Mouse (Mus musculus): ENCODE data around the gene Lat. TPM values are rescaled to one million over a fixed set of nuclear protein-coding genes. Genes with fewer than 3 reads are reported as not detected.

Gene Lat
- polyA plus RNA-seq, 1 experiment from 2014 or later: 4.3 TPM

- no peaks in the 10 kb centered on the region for H3K9me3 ChIP-seq (replicated peaks)
- peak overlapping the region; percentile 4; the same call in 1 of the 2 replicates for H3K4me2 ChIP-seq
- H3K4me3 ChIP-seq: no peak overlapping the region
- no peak for ATAC-seq (replicated peaks; ENCODE audit: insufficient number of reproducible peaks, insufficient read depth, low FRiP score, low read depth)
- 80% methylated on average over 10 of the region's 10 CpGs for WGBS
- H3K9ac ChIP-seq: no peak overlapping the region
- H3K27me3 ChIP-seq: no peaks in the 10 kb centered on the region
- H3K36me3 ChIP-seq: peaks cover 22% of the 10 kb centered on the region
- H3K4me1 ChIP-seq (replicated peaks): no peaks in the 10 kb centered on the region
- no peak overlapping the region for H3K27ac ChIP-seq
These were observed 1.7 kb downstream of the Lat start for GRCm38 (mm10) chr7:126367636-126368035.

GRCm38 (mm10) chr7:126363038-126363437, 6.3 kb downstream of the Lat start:
- Histone ChIP-seq H3K27ac (no peak overlapping the region), H3K4me2 (no peak overlapping the region), H3K4me3 (no peak overlapping the region), H3K4me1 (replicated peaks) (no peaks in the 10 kb centered on the region), H3K9me3 (replicated peaks) (no peaks in the 10 kb centered on the region), H3K27me3 (no peaks in the 10 kb centered on the region), H3K9ac (no peak overlapping the region), H3K36me3 (no peaks in the 10 kb centered on the region)
- ATAC-seq (replicated peaks; ENCODE audit: insufficient number of reproducible peaks, insufficient read depth, low FRiP score, low read depth): no peak
- 73% methylated on average over 6 of the region's 6 CpGs for WGBS

- Histone ChIP-seq H3K4me1 (replicated peaks) (peaks cover 14% of the 10 kb centered on the region; the same call in 1 of the 2 replicates), H3K9me3 (replicated peaks) (no peaks in the 10 kb centered on the region), H3K36me3 (no peaks in the 10 kb centered on the region), H3K9ac (no peak overlapping the region), H3K4me2 (no peak overlapping the region), H3K27me3 (no peaks in the 10 kb centered on the region), H3K4me3 (no peak overlapping the region), H3K27ac (no peak overlapping the region)
- ATAC-seq (replicated peaks; ENCODE audit: insufficient number of reproducible peaks, insufficient read depth, low FRiP score, low read depth): no peak
- WGBS: 55% methylated on average over 13 of the region's 13 CpGs
These were observed 10.3 kb downstream of the Lat start for GRCm38 (mm10) chr7:126359049-126359448.

- Histone ChIP-seq H3K9me3 (replicated peaks) (no peaks in the 10 kb centered on the region), H3K4me1 (replicated peaks) (peaks cover 14% of the 10 kb centered on the region; the same call in 1 of the 2 replicates), H3K4me2 (no peak overlapping the region), H3K27me3 (no peaks in the 10 kb centered on the region), H3K4me3 (no peak overlapping the region), H3K9ac (no peak overlapping the region), H3K36me3 (no peaks in the 10 kb centered on the region), H3K27ac (no peak overlapping the region)
- 90% methylated on average over 9 of the region's 9 CpGs for WGBS
- no peak for ATAC-seq (replicated peaks; ENCODE audit: insufficient number of reproducible peaks, insufficient read depth, low FRiP score, low read depth)
These were observed 11.0 kb downstream of the Lat start for GRCm38 (mm10) chr7:126358413-126358812.

GRCm38 (mm10) chr7:126357838-126358237, 11.5 kb downstream of the Lat start:
- Histone ChIP-seq H3K4me3 (no peak overlapping the region), H3K4me1 (replicated peaks) (peaks cover 14% of the 10 kb centered on the region; the same call in 1 of the 2 replicates), H3K9ac (no peak overlapping the region), H3K27me3 (no peaks in the 10 kb centered on the region), H3K27ac (no peak overlapping the region), H3K36me3 (no peaks in the 10 kb centered on the region), H3K9me3 (replicated peaks) (no peaks in the 10 kb centered on the region), H3K4me2 (no peak overlapping the region)
- no peak for ATAC-seq (replicated peaks; ENCODE audit: insufficient number of reproducible peaks, insufficient read depth, low FRiP score, low read depth)
- 84% methylated on average over 6 of the region's 6 CpGs for WGBS

GRCm38 (mm10) chr7:126356793-126357591, 12.4 kb downstream of the Lat start:
- Histone ChIP-seq H3K9me3 (replicated peaks) (no peaks in the 10 kb centered on the region), H3K27me3 (no peaks in the 10 kb centered on the region), H3K9ac (no peak overlapping the region), H3K4me3 (no peak overlapping the region), H3K27ac (no peak overlapping the region), H3K4me1 (replicated peaks) (peaks cover 14% of the 10 kb centered on the region; the same call in 1 of the 2 replicates), H3K36me3 (no peaks in the 10 kb centered on the region), H3K4me2 (no peak overlapping the region)
- no peak for ATAC-seq (replicated peaks; ENCODE audit: insufficient number of reproducible peaks, insufficient read depth, low FRiP score, low read depth)
- WGBS: 48% methylated on average over 7 of the region's 7 CpGs

GRCm38 (mm10) chr7:126355847-126356597, 13.3 kb downstream of the Lat start:
- no peak overlapping the region for H3K4me2 ChIP-seq
- no peaks in the 10 kb centered on the region for H3K9me3 ChIP-seq (replicated peaks)
- no peaks in the 10 kb centered on the region for H3K36me3 ChIP-seq
- peaks cover 14% of the 10 kb centered on the region; the same call in 1 of the 2 replicates for H3K4me1 ChIP-seq (replicated peaks)
- H3K4me3 ChIP-seq: no peak overlapping the region
- no peak overlapping the region for H3K9ac ChIP-seq
- 49% methylated on average over 5 of the region's 5 CpGs for WGBS
- H3K27me3 ChIP-seq: no peaks in the 10 kb centered on the region
- no peak for ATAC-seq (replicated peaks; ENCODE audit: insufficient number of reproducible peaks, insufficient read depth, low FRiP score, low read depth)
- no peak overlapping the region for H3K27ac ChIP-seq

GRCm38 (mm10) chr7:126354738-126355614, 14.4 kb downstream of the Lat start:
- Histone ChIP-seq H3K9me3 (replicated peaks) (no peaks in the 10 kb centered on the region), H3K4me3 (no peak overlapping the region), H3K36me3 (no peaks in the 10 kb centered on the region), H3K27me3 (no peaks in the 10 kb centered on the region), H3K27ac (no peak overlapping the region), H3K4me2 (no peak overlapping the region), H3K9ac (no peak overlapping the region), H3K4me1 (replicated peaks) (peaks cover 14% of the 10 kb centered on the region; the same call in 1 of the 2 replicates)
- 43% methylated on average over 14 of the region's 14 CpGs for WGBS
- no peak for ATAC-seq (replicated peaks; ENCODE audit: insufficient number of reproducible peaks, insufficient read depth, low FRiP score, low read depth)

- no peak overlapping the region for H3K27ac ChIP-seq
- no peak overlapping the region for H3K4me2 ChIP-seq
- H3K4me3 ChIP-seq: no peak overlapping the region
- H3K9ac ChIP-seq: no peak overlapping the region
- H3K9me3 ChIP-seq (replicated peaks): no peaks in the 10 kb centered on the region
- H3K36me3 ChIP-seq: no peaks in the 10 kb centered on the region
- WGBS: 66% methylated on average over 3 of the region's 3 CpGs
- H3K27me3 ChIP-seq: no peaks in the 10 kb centered on the region
- no peak for ATAC-seq (replicated peaks; ENCODE audit: insufficient number of reproducible peaks, insufficient read depth, low FRiP score, low read depth)
- peaks cover 14% of the 10 kb centered on the region; the same call in 1 of the 2 replicates for H3K4me1 ChIP-seq (replicated peaks)
These were observed 15.4 kb downstream of the Lat start for GRCm38 (mm10) chr7:126353994-126354365.

GRCm38 (mm10) chr7:126353251-126353993, 15.9 kb downstream of the Lat start:
- Histone ChIP-seq H3K36me3 (no peaks in the 10 kb centered on the region), H3K9me3 (replicated peaks) (no peaks in the 10 kb centered on the region), H3K27me3 (no peaks in the 10 kb centered on the region), H3K4me1 (replicated peaks) (peaks cover 14% of the 10 kb centered on the region; the same call in 1 of the 2 replicates), H3K4me2 (no peak overlapping the region), H3K9ac (no peak overlapping the region), H3K27ac (no peak overlapping the region), H3K4me3 (no peak overlapping the region)
- WGBS: 63% methylated on average over 11 of the region's 11 CpGs
- ATAC-seq (replicated peaks; ENCODE audit: insufficient number of reproducible peaks, insufficient read depth, low FRiP score, low read depth): no peak
